Mouse (Mus musculus) kidney, postnatal 36 days (tissue): ENCODE measurements around the gene Il15.

Experiments used
- DNase-seq, 2 experiments: peaks; one replicate each; pipeline ENCODE4 v3.0.0; 2021 to 2022; ENCODE audit warnings: mixed read lengths in 2 of 2

Il15 gene

DNA sequence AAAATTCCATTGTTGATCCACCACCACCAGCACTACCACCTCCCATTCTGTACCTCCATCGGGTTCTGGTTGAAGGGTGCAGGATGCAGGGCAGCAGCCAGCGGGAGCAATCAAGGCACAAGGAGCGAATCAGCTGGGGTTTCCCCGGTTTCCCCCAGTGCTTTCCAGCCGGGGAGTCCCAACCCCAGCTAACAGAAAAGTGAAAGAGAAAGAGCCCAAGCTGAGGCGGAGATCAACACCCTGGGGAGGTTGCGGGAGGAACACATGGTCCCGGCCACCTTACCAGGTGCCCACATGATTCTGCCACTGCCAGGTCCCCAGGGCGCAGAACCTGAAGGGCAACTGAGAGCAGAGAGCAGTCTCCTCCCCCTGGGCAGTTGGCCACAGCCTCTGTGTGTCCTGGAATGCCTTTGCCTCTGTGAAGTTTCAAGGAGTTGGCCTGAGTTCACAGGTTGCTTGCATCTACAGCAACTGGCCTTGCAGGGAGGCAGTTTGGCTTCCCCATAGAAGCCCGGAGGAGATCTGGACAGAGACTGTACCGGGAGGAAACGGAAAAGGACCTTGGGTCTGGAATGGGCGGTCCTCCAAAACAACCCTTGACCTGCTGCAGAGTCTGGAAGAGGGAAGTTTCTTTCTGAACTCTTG, at the start of gene Il15:
TSS of gene Il15 (minus strand) at position 537 of the 645 bp plus-strand sequence.
- peak; percentile 93 to 95 for DNase-seq

DNA sequence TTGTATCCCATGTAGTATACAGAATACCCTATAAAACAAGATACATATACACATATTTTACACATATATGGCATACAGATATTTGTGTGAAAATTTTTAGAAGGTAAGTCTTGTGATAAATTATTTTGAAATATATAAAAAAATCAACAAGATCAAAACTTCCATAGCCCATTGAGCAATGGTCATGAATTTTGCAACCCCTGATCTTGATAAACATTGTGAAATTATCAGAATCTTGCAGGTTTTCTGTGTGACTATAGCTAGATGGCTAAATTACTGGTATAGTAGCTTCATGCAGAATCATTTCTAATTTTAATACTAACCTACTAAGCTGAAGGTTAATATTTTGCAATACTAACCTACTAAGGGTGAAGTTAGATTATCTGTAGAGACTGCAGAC, 41.9 kb upstream of the Il15 start:
- DNase-seq: no peak

DNA sequence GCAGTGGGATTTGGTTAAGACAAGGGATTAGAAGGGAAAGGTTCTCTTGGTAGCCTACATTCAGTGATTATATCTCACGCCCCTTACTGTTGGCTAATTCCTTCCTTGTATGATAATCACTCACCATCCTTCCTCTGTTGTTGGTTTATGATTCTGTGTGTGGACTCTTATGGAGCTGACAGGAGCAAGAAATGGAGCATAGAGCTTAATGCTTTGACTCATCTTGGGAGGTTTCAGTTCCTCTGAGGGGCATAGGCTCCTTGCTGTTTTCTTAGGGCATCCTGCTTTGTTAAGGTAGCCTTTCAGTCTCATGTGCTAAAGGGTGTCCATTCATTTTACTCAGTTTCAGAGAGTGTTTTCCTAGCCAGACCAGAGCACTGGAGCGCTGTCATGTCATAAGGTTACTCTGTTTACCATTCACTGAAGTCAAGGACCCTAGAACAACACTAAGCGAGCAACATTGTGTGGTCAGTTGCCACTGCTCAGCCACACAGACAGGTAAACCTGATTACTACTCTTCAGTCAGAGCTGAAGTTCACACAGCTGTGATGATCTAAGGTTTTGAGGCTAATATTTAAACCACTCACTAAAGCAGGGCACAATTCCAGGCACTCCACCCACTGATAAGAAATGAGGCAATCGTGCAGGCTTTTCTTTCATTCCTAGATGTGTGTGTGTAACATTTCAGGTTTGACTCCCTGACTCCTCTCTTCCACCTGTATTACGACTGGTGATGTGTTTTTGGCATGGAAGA, 13.7 kb upstream of the Il15 start:
- peak; percentile 27 to 44 for DNase-seq

DNA sequence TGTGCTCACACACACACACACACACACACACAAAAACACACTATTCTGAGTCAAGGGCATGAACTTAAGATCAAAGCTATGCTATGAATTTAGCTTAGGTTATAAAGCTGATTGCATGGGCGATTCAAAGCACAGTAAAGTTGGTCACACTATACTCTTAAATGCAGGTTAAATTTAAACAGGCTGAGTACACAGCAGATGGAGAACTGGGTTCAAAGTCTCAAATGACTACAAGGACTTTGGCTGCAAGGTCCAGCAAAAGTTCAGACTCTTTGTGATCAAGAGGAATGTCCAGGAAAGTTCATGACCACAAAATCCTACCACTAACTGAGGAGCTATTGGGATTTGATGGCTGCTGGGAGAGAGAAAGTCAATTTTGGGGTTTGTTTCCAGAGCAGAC, 12.5 kb upstream of the Il15 start:
- peak; percentile 42 to 61 for DNase-seq

DNA sequence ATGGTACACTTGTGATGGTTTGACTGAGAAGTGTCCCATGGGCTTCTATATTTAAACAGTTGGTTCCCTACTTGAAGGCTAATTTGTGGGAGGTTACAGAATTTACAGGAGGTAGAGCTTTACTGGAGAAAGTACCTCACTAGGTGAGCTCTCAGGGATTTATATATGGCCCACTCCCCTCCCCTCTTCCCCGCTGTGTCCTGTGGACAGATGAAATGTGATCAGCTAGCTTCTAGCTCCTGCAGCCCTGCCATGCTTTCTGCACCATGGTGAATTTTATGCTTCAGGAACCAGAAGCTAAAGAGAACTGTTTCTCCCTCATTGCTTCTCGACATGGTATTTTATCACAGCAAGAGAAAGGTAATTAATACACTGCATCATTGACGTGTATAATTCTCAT, 7.1 kb upstream of the Il15 start:
- no peak for DNase-seq

DNA sequence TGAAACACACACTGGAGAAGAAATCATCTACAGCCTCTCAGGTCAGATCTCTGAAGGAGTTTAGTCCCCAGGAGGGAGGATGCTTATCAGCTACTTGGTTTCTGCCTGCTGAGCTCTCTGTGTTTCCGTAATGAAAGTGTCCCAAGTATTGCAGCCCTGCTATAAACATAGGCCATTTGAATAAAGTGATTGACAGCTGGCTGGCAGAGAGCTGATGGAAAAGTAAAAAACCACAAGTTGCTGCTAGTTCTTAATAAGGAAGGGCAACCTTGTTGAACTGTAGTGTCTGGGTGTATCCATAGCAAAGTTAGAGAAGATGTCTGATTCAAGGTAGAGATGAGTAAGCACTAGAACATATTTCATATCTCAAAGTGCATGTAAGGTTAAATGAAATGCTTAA, 4.0 kb upstream of the Il15 start:
- no peak for DNase-seq

DNA sequence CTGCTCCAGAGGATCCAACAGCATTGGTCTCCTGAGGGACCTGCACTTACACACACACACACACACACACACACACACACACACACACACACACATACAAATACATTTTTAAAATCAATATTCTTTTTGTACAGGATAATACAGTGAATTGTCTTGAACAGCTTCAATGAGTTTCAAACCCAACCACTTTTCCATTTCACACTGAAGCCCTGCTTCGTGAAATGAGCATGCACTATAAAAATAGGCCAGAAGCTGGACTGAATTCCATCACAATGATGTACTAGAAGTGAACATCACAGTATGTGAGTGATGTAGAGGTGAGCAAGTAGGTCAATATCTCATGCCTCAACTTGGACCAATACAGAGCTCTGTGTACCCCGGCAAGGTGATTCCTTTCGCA, 1.0 kb upstream of the Il15 start:
- DNase-seq: no peak

DNA sequence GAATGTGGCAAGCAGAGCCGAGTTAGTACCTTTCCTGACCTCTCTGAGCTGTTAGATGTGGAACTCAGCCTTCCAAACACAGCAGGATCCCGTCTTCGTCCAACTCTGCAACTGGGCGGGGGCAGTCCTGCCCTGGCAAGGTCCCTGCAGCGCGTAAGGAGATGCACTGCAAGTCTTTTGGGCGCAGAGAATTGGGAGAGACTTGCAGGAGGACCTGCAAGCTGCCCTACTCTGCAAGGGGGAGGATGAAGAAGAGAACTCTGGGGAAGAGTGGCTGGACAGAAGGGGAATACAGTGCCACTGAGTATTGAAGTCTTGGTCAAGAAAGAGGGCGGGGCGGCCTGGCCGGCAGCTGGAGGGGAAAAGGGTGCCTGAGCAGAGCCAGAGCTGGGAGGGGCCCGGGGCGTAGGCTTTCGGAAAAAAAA, 749 bp downstream of the Il15 start:
- DNase-seq: peak; percentile 77 to 81

DNA sequence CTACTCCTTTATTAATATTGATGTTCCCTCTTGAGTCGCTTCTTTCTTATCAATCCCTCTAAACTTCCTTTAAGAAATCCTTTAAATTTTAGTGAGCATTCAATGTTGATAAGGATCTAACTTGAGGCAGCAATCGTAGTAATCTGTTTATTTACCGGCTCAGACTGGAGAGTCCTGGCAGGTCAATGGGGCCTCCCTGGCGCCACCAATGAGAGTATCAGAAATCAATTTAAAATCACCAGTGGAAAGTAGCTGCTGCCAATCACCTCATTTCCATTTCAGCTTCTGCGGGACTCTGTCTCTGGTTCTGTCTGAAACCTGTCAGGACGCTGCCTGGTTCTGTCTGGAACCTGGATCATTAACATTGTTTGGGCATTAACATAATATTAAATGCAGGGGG, 1.5 kb downstream of the Il15 start:
- peak in 1 of 2 experiments; percentile 32 for DNase-seq

DNA sequence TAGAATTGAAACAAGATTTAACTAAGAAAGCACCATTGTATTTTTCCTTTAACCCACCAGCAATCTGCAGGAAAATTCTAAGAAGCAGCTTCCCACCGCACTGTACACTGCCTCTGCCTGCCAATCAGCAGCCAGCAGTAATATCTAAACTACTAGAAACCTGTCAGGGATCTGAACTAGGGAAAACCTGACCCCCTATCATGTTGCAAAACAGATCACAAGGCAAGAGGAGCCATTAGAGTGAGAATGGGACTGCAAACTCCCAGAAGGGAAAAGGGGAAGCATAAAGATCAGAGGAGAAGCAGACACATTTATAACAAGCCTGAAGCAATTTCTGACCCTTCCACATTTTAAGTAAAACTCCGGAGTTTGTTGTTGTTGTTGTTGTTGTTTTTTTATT, 2.0 kb downstream of the Il15 start:
- DNase-seq: no peak

DNA sequence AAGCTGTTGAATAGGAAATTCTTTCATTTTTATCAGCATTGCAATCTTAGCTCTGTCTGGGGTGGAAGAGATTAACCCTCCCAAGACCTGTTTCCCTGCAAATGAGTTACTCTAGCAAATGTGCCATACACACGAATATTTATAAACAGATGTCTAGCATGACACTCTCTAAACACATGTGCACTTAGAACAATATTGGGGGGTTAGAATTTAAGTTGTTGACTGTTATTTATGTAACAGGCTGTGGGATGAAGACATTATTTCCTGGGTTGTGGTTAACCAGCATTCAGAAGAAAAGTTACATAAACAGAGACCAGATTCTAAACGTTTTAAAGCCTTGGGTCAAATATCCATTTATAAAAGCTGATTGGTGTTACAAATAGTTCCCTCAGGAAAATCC, 2.6 kb downstream of the Il15 start:
- DNase-seq: no peak

DNA sequence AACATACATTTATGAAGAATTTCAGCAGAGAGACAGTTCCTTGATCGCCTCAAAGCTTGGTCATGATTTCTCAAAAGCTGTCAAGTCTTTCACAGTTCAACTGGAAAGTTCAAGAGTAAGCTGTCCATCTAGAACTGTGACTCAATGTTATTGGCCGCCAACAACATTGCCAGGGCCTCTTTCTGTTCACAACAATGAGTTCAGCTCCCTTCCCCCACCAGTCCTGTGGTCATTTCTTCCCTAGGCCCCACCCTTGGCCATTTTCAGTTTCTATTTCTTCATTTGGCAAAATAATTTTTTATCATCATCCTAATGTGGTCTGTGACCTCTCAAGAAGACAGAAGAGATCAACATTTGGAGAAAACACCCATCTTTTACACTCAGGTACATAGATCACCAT, 4.5 kb downstream of the Il15 start:
- DNase-seq: no peak

DNA sequence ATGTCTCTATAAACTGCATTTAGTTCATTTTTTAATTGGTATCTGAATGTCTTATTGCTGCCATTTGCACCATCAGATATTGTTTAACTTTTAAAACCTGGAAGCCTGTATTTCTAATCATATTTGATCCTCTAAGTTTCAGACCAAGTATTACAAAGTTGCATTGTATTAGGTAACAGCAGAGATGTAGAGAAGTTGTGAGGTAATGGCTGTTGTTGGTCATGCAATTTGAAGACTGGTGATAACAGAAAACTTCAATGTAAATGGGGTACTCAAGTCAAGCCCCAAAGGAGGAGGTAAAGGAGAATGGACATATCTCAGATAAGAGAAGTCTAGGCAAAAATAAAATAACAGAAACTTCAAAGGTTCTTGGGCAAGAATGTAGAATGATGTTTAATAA, 11.8 kb downstream of the Il15 start:
- DNase-seq: no peak

DNA sequence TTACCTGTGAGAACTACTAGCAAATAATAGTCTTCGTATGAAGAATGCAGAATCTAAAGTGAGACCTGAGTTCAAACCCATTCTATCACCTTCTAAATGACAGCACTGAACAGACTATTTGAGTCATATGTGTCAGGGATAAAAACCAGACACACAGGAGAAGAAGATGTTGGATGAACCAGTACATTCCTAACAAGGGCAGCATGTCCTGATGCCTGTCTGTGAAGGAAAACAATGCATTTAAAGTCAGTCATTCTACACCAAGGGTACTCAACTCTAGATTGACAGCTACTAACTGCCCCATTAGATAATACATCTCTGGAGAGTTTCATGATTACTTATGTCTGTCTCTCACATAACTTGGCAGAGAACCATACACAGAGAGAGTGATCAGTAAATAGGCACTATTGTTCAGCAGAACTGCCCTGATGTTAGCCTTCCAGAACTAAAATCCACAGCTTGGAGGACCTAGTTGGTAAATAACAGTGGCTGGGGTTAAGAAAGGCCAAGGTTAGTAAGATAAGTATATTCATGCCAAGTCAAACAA, 14.6 kb downstream of the Il15 start:
- no peak for DNase-seq

DNA sequence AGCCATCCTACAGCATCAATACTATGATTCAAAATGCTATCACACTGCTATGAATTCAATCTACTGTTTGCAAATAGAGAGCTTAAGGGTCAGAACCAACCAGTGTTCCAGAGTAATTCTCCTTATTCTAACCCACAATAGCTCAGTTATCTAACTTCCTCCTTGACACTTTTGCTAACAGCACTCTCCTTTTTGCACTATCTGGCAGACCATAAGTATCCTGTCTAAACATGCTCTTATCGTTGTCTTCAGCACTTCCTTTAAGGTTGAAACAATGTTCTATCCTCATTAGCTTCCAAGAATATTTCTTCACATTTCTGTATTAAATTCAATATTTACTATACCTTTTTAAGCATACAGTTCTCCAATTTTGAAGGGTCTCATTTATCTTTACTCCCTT, 15.4 kb downstream of the Il15 start:
- DNase-seq: no peak

DNA sequence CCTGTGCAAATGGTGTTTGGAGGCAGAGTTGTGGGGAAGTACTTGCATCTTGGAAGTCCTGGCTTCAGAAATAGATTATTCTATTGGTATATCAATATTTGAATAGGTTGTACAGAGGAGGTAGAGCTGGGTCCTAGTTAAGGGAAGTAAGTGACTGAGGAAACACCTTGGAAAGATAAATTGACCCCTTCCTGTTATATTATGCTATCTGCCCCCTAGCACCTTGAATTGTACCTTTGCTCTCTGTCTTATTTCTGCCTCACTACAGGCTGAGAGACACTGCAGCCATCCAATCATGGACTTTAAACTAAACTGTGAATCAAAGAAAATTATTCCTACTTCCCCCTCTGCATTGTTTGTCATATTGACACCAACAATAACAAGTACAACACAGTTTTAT, 17.2 kb downstream of the Il15 start:
- no peak for DNase-seq

DNA sequence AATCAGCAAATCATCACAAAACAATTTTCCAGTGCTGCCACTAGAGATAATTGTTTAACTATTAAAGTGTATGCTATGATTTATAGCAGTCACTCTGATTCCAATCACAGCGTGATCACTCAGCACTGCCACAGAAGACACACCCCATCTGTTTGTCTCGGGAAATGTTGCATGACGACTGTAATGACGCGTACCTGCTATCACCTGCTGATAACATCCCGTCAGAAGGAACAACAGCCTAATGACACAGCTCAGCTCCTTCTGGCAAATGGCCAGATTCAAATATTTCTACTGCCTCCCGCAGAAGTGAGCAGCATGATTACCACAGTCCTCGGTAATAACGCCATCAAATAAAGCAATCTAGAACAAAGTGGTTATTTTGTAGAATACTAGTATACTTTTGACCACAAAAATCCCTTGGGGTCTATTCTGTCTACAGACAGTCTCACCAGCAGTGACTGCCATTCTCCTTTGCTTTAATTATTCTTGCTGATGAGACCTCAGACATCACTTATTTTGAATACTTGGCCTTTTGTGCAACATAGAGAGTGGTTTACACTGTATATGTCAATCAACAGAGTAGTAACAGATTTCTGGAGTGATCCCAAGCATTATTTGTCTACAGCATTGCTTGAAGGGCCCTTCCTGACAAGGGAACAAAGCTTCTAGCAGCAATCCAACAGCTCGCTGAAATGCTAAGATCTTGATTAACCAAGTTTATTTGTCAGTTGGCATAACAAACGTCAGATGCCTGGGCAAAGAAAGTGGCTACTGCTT, 18.4 kb downstream of the Il15 start:
- no peak for DNase-seq

DNA sequence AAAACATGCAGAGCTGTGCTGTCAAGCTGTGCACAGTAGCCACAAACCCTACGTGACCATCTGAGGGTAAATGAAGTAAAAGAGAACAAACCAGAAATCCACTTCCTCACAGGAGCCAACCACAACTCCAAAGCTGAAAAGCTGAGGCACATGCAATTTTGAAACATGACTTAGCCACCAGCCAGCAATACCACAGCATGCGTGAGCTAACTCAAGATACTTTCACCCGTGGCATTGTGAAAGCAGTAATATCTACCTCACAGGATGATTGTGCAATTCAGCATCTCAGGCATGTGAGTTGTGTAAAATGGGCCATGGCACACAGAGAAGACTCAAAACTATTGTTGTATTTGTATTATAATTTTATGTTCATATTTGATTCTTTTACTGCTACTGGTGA, 19.7 kb downstream of the Il15 start:
- DNase-seq: no peak

DNA sequence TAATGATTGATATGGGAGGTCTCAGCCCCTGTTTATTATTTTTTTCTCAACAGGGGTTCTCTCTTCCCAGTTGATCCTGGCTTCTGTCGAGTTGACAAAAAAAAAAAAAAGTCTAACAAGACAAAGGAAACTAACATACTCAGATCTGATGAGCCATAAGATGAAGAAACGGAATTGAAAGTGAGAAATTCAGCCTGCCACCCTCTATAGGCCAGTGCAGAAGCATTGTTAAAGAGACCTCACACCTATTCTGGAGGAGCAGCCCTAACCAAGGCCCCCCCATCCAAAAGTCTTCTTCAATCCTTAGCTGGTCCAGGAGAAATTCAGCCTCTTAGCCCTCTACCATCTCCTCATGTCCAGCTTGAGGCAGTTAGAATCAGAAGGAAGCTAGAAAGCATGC, 20.7 kb downstream of the Il15 start:
- DNase-seq: no peak

DNA sequence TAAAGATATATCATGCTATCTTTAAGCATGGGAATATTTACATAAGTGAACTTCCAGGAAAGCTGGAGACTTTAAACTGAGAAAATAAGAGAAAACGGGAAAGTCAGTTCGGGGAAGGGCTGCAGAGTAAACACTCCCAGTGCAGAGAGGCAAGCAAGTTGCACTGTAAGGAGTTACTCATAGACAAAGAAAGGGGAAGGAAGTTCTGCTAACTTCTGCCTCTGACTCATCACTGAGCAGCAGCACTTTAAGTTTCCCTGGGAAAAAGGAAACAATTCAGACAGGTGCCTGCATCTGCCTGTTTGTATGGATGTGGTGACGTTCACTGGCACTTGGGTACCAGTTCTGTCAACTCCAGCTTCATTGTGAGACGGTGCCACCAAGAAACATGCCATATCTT, 28.6 kb downstream of the Il15 start:
- no peak for DNase-seq

DNA sequence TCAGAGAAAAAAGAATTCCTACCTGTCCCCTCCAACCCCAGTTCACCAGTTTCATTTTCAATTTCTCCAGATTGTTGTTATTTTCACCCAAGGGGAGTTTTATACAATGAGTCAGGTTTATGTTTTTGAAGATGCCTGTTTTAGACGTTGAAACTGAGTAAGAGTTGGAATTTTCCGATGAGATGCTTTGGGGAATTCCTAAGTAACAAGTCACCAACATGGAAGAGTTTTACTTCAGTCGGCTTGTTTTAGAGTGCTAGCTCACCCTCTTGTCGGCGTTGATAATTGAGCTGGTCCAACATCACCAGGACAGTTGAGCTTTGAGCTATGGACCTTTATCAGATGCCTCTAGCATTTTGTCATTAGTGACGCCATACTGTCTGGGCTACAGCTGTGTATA, 30.2 kb downstream of the Il15 start:
- DNase-seq: no peak

DNA sequence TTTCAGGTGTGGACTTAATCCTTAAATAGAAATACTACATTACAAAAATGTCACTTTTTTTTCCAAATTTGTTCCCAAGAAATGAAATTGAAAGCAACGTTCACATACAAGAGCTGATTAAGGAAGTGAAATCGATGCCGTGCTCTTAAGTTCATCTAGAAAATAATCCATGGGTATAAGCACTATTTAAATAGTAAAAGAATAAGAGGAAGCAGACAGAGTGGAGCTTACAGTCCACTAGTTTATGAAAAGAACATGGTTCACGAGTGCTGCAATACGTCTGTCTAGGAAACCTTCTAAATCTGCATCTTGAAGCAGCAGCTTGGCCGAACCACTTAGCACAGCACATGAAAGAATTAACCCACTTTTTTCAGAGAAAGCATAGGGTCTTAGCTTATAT, 32.4 kb downstream of the Il15 start:
- DNase-seq: no peak

DNA sequence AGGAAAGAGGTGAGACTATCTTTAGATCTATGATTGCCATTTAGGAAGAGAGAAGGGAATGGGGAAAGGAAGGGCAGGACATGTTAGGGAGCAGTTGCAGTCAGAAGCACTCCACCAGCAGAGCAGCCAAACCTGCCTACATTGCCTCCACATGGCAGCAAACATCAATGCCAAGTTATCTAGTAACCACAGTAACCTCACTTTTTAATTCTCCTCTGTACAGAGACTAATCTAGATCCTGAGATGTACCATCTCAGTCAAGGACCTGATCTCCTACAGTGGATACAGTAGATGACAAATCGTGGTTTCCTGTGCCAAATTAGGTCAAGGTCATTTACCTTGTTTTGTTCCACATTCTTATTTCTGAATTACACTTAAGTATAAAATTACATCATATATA, 42.0 kb downstream of the Il15 start:
- DNase-seq: no peak

DNA sequence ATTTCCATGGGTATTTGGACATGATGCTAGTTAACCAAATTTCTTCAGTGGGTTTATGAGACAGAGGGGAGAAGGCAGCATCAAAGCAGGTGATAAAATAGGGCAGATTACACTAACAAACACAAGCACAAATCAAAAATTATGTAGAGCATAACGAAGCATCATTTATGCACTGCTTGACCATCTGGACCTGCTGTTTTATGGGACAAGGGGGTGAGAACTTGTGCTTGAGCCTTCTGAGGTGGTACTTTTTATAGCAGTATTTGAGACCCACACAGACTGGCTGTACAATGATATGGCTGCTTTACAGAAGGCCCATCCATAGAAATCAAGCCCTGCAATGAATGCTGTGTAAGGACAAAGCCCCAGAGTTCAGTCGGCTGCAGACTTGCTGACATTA, 46.9 kb downstream of the Il15 start:
- DNase-seq: no peak
